Mouse (Mus musculus): Measurements from ENCODE around the gene Cfap45. TPM values are rescaled to one million over a fixed set of nuclear protein-coding genes. Genes with fewer than 3 reads are reported as not detected.

Gene Cfap45
- total RNA-seq, 2 experiments from 2014 or later: 0.35 to 0.40 TPM

DNA sequence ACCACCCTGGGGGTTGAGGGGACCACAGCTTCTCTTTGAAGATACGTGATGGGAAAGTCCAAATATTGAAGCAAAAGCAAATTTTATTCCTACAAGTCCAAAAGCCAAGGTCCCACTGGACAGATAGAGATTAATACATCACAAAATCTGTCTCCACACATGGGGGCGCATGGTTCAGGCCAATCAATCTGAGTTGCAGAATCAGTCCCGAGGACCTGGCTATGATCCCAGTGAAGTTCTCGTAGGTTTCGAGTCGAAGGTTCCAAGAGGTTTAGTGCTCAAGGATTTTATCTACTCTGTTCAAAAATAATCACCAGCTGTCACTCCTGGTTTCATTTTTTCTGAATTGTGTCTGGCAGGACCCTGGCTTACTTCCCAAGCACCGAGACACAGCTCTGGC, 30.4 kb downstream of the Cfap45 start:
- DNase-seq (ENCODE audit: low spot score in 2 of 2): no peak

DNA sequence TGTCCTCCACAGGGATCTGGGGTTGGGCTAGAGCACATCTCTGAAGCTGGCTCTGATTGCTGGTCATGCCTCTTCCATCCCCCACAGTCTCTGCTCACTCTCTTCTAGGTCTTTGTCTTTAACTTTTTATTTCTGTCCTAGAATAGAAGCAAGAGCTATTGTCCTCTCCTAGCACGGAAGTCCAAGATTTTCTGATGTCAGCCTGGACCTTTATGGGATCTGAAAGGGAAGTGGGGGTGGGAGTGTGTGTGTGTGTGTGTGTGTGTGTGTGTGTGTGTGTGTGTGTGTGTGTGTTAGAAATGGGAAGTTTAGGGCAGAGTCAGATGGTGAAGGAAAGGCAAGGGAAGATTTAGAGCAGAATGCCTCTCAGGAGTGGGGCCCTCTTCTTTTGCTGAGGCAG, 32.0 kb downstream of the Cfap45 start:
- DNase-seq (ENCODE audit: low spot score in 2 of 2): no peak

DNA sequence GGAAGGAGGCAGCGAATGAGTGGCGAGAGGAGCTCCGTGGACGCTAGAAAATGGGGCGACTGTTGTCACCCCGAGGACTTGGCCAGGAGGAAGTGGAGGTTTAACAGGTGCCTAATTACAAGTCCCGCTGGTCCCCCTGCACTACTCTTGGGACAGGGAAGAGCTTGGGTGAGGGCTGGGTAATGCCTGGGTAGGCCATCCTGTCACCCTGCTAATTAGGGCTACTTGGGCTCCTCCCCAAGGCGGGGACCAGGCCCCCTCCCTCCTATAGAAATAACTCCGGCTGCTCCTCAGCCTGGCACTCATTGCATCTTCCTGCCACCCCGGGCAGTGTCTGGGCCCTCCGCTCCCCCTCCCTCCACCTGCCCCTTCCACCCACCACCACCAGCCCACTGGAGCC, 35.0 kb downstream of the Cfap45 start, which contains the start of gene Vsig8:
Gene Vsig8, plus strand, starts transcription at position 301 of the 400 bp plus-strand sequence.
- no peak for DNase-seq (ENCODE audit: low spot score in 2 of 2)

DNA sequence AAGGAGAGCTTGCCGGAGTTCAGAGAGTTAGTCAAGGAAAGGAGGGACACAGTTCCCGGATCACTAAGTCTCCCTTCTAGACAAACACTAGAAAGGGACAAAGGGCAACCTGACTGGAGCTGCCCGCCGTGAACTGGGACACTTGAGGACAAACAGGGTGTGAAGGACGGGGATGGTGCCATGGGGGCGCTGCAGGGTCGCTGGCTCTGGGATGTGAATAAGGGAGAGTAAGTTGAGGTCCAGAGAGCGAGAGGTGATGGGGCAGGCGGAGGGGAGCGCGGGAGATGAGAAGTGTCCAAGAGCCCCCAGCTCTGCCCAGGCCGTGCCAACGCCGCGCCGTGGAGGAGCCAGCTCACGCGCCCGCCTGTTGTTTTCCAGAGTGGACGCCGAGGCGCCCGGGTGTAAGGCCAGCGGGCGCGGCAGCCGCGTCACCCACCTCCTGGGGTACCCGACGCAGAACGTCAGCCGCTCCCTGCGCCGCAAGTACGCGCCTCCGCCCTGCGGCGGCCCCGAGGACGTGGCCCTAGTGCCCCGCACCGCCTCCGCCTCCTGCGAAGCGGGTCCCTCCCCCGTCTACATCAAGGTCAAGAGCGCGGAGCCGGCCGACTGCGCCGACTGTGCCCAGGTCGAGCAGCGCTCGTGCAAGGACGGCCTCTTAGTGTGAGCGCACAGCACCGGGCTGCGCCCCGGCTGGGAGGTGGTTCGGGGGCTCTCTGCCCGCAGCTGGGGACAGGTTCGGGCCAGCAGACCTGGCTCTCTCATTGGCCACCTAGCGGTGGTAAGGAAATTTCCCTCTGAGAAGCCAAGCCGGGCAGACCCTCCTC, 42.3 kb downstream of the Cfap45 start:
- DNase-seq (ENCODE audit: low spot score in 2 of 2): peak; percentile 70 to 83

DNA sequence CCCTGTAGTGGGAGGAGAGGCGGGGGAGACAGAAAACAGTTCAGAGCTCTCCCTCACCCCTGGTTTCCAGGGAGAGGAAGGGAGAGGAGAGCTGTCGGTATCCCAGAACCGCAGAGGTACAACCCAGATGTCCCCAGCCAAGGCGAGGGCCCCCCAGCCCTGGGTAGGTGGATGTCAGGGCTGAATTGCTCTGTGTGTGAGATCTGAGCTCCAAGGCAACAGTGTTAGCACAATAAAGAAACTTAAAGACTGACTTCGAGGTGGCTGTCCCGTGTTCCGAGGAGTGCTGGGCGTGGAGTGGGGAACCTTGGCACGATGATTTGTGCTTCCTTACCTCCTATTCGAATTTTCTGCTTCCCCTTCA, 42.8 kb downstream of the Cfap45 start:
- no peak for DNase-seq (ENCODE audit: low spot score in 2 of 2)

DNA sequence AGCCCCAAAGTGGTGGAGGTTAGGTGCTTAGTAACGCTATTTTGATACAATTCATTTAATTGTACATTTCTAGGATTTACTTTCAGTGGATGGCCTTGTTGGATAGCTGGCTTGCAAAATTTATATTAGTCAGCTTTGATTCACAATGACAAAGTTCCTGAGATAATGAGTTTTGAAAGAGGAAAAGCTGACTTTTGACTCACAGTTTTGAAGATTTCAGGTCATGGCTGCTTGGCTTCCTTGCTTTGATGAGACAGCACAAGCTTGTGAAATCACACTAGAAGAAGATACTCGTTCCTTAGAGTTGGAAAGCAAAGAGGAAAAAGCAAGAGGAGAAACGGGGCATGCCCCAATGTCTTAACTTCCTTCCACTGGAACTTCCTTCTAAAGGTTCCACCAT, 45.5 kb downstream of the Cfap45 start:
- DNase-seq (ENCODE audit: low spot score in 2 of 2): no peak

DNA sequence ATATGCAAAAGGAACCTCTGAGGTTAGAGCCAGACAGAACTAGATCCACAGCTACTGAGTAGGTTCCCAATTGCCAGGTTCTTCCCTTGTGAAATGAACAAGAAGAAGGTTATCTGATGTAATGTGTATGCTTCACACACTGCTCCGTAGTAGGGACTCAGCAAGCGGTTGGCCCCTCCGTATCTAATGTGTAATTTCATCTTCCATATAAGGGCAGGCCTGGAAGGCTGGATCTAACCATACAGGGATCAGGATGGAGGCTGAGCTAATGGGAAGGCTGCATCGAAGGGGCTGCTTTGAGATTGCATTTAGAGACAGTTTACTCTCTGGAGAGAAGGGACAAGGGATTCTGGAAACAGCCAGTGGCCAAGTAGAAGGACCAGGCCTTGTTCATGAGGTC, 47.2 kb downstream of the Cfap45 start:
- no peak for DNase-seq (ENCODE audit: low spot score in 2 of 2)

DNA sequence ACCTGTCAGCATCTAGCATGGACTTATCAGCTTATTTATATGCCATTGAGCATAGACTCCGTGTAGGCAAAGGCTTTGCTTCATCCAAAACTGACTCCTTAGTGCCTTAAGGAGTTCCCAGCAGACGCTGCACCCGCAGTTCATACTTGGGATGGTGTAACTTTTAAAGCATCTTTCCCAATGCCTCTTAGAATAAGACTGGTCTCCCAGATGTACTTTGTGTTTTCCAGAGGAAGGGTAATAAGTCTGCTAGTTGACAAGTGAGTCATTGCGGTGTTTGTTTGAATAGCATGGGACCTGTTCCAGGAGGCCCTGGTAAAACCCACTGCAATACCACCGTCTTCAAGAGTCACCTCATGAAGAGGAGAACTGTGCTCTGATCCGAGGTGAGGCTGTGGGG, 59.5 kb downstream of the Cfap45 start:
- DNase-seq (ENCODE audit: low spot score in 2 of 2): no peak

DNA sequence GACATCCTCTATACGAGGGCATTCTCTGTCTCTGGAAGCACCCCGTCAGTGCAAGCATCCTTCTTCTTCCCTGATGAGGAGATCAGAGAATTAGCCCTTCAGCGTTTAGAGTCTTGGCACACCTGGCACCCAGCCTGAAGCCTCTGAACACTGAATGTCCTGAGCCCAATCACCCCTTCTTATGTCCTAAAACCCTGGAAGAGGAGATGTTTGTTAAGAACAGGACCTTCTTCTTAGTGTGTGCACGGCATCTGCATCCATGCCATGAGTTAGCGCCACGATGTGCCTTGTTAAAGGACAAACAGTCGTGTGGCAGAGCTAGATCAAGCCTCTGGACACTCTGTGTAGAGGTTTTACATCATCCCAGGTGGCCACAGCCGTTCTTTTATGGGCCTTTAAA, 61.8 kb downstream of the Cfap45 start:
- peak in 1 of 2 experiments; percentile 6 for DNase-seq (ENCODE audit: low spot score in 2 of 2)

DNA sequence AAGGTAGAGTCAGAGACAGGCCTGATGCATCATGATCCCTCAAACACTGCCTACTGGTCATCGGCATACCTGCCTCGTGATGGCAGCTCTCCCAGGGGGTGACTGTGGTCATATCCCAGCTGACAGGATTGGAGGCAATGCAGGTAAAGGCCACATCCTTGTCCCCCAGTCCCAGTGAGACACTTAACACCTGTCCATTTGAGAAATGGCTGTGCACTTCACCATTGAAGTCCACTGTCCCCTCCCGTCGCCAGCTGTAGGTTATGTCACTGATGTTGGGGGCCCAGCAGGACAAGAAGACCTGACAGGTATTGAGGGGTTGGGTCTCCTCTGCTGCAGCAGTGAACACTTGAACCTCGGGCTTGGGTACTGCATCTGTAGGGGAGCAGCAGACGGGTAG, 63.7 kb downstream of the Cfap45 start:
- DNase-seq (ENCODE audit: low spot score in 2 of 2): peak in 1 of 2 experiments; percentile 13

DNA sequence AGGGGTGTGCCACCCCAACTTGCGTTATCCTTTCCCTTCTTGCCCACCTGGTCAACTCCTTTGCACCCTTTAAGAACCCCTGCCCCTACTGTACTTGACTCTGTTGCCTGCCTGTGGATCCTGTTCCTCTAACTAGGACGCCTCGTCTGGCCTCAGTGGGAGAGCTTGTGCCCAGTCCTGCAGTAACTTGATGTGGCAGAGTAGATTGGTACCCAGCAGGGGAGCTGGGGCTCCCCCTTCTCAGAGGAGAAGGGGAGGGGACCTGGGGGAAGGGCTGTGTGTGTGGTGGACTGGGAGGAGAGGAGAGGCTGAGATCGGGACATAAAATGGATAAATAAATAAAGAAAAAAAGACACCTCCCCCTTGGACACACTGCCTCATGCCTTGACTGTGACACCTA, 64.4 kb downstream of the Cfap45 start:
- DNase-seq (ENCODE audit: low spot score in 2 of 2): no peak

DNA sequence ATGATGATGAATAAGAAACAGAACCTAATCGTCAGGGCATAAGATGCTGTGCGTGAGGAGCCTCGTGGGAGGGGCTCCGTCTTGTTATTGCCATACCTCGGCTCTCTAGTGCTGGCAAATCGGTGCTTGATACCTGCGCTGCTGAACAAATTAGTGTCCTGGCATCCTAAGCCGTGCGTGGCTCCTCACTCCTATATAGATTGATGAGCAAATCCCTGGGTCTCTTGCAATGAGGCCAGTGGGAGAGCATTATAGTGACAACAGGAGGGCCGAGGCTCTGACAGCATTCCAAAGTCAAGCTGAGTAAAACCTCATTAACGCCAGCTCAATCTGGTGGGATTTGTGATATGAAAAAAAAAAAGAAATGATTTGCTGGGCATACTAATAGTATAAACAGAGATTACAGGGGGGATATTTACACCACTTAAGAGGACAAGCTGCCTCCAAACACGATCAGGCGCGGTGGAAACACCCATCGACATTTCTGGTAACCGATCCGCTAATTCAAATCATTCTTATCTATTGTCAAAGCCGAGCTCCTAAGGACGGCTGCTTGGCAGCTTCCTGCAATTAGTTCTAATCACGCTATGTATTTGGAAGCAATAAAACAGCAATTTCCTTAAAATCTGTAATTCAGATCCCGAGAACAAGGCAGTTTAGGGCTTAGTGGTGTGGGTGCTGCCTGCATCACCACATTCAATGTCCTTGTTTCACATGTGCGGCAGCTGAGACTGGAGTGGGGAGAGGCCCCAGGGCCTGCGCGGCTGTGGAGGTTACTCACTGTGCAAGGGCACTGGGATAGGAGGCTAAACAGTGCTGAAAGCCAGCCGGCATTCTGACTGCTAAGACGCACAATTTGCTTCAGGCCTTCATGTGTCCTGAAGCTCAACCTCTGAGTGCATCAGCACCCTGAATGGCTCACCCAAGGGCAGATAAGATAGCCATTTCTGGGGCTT, 65.3 kb downstream of the Cfap45 start:
- no peak for DNase-seq (ENCODE audit: low spot score in 2 of 2)

DNA sequence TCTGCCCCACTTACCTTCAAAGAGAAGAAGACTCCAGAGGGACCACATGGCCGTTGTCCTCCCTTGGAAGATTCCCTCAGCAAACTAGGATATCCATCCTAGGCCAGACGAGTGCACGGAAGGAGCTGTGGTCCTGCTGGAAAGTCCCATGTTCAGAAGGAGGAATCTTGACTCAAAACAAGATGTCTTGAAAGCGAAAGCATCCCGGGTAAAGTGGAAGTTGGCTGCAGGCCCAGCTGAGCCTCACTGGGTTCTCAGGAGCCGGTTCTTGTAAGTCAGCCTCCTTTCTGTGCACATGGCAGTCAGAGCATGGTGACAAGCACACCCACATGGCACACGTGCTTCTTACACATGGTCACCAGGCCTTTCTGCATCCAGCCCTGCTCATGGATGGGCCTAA, 69.8 kb downstream of the Cfap45 start, which contains the start of gene Slamf8:
Gene Slamf8, minus strand, starts transcription at position 184 of the 400 bp plus-strand sequence.
- DNase-seq (ENCODE audit: low spot score in 2 of 2): peak in 1 of 2 experiments; percentile 30

DNA sequence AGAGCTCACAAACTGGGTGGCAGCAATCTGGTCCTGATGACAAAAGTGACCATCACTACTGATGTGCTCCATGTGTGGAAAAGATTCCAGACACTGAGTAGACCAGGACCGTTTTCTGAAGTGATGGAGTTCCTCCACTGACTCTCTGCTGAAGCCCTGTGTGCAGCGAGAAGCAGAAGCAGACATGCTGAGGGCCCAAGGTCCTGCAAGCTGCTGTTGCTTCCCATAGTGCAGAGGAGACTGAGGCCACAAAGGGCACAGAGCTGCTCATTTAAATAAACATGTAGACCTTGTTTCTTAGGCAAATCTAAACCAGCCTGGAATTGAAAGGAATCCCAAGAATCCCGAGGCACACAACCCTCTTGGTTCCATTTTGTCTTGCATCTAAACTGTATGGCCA, 72.7 kb downstream of the Cfap45 start:
- no peak for DNase-seq (ENCODE audit: low spot score in 2 of 2)

DNA sequence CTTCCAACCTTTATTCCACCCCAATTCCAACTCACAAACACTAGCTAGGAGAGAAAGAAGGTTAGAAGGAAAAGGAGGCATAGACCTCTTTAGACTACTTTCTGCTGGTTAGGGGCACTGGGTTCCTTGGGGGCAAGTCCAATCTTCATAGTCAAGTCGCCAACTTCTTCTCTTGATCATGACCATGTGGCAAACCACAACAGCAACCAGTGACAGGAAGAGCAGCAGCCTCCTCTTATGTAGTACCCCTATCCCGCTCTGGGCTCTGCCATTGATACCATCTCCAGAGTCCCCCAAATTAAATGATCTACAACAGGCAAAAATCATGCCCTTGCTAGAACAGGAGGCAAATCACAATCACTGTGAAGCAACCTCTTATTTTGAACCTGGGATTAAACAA, 73.4 kb downstream of the Cfap45 start:
- DNase-seq (ENCODE audit: low spot score in 2 of 2): no peak

DNA sequence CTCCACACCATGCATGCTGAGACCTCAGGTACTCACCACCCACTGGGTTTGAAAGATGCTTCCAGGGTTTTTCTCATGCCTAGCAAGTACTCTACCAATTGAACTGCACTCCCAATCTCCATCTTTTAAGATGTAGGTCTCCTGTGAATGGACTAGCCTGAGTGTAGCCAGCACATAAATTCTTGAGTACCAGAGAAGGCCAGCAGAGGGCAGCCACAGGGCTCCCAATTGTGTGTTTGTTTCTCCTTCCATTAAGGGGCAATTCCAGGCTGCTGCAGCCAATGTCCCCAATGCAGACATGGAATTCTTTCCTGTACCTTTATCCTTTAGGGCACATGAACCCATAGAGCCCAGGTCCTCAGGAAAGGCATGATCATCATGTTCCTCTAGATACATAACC, 73.9 kb downstream of the Cfap45 start:
- DNase-seq (ENCODE audit: low spot score in 2 of 2): peak in 1 of 2 experiments; percentile 40

Other genes starting within 250 kb of the Cfap45 start
- 100 to 1,000 TPM; 128 to 221 TPM for gene Atp1a2, start 222.7 kb upstream of the Cfap45 start, total RNA-seq (2021)
- gene Kcnj9, start 191.5 kb upstream of the Cfap45 start, total RNA-seq (2021): under 1 TPM in 1 of 2 experiments, not detected in 1; 0.22 TPM
- gene Kcnj10, start 179.6 kb upstream of the Cfap45 start, total RNA-seq (2021): 1 to 10 TPM; 1.3 to 1.5 TPM
- gene Pigm, start 144.3 kb upstream of the Cfap45 start, total RNA-seq (2021): 10 to 100 TPM in 1 of 2 experiments, 1 to 10 TPM in 1; 9.3 to 11.5 TPM
- 1 to 10 TPM; 3.4 to 5.0 TPM for gene Slamf9, start 45.4 kb upstream of the Cfap45 start, total RNA-seq (2021)
- 1 to 10 TPM; 1.1 to 3.2 TPM for gene Igsf9, start 39.0 kb upstream of the Cfap45 start, total RNA-seq (2021)
- 10 to 100 TPM; 64.7 to 65.1 TPM for gene Tagln2, start 20.8 kb upstream of the Cfap45 start, total RNA-seq (2021)
- gene Vsig8, start 35.1 kb downstream of the Cfap45 start, total RNA-seq (2021): under 1 TPM in 1 of 2 experiments, not detected in 1; 0.40 TPM
- gene Slamf8, start 69.8 kb downstream of the Cfap45 start, total RNA-seq (2021): 1 to 10 TPM in 1 of 2 experiments, under 1 TPM in 1; 0.60 to 1.5 TPM
- gene Fcrl6, start 81.8 kb downstream of the Cfap45 start, total RNA-seq (2021): not detected
- 1 to 10 TPM; 6.3 to 7.4 TPM for gene Dusp23, start 112.2 kb downstream of the Cfap45 start, total RNA-seq (2021)
- not detected for gene Crp, start 177.3 kb downstream of the Cfap45 start, total RNA-seq (2021)